Comparison of ENCODE assay signal across 9 mouse cellular contexts in the genomic region with DNA sequence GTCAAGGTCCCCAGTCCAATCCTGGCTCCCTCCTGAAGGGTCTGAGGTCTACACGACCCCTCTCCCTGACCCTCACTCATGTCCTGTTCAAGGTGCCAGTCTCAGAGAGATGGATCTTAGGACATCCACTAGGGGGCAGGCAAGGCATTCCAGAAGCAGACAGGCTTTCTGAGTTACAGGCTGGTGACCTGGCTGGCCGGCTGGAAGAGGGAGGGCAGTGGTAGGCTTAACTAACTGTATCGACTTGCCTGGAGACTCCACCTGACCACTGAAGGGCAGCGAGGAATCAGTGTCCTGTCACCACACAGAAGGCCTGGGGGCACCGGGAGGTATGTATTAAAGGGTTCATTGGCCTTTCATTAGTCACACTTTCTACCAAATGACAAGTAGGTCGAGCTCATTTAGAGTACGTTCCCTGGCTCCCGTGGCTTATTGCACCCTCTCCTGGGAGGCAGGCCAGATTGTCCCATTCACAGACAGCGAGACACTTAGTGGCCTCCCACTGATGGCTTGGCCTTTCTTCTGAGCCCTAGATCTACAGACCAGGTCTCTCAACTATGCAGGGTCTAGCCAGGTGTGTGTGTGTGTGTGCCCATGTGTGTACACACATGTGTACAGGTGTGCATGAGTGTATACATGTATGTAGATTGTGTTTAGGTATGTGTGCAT. TPM values are rescaled to one million over a fixed set of nuclear protein-coding genes. Genes with fewer than 3 reads are reported as not detected.
DNase-seq lines count a peak whose midpoint lies in the region; ATAC-seq and TF ChIP-seq lines count a peak whose summit lies in the region.
"Had no signal": no experiment of that assay in that cellular context is flagged by ENCODE, and none has a peak within 500 bp of the region (broad histone marks: within the 10 kb centered on the region; RNA-seq: fewer than 3 reads in every experiment).

No protein-coding gene starts in this region.

- H3K4me1 ChIP-seq in embryonic facial prominence, embryonic 10.5 days = peaks cover 24% of the 10 kb centered on the region
- H3K4me1 ChIP-seq in kidney, adult 2 months (ENCODE audit: control insufficient read depth, insufficient read depth, low read length) = peaks cover 6% of the 10 kb centered on the region; the same call in 1 of the 2 replicates
- H3K4me1 ChIP-seq in limb, embryonic 11.5 days (ENCODE audit: control insufficient read depth, insufficient read depth, low read length) = peaks cover 5% of the 10 kb centered on the region; the same call in 1 of the 2 replicates

- TF ChIP-seq CTCF in kidney, adult 2 months (conservative IDR thresholded peaks at IDR 0.05; ENCODE audit: insufficient read depth, insufficient read length, low read depth, low read length) = peak; percentile 98

- H3K36me3 ChIP-seq in embryonic facial prominence, embryonic 10.5 days (replicated peaks) = no peaks in the 10 kb centered on the region
- no peaks in the 10 kb centered on the region for H3K36me3 ChIP-seq in kidney, adult 2 months (ENCODE audit: control insufficient read depth, insufficient read depth, low read length)
- H3K36me3 ChIP-seq in limb, embryonic 11.5 days (ENCODE audit: control insufficient read depth, insufficient read depth, low read length) = no peaks in the 10 kb centered on the region
- H3K36me3 ChIP-seq: embryonic facial prominence, embryonic 15.5 days had no signal

- no peak for TF ChIP-seq POLR2A in kidney, adult 2 months (IDR thresholded peaks at IDR 0.05; ENCODE audit: low read depth, low read length)

- H3K9ac ChIP-seq in limb, embryonic 11.5 days (ENCODE audit: low read length) = no peak overlapping the region
- H3K9ac ChIP-seq: embryonic facial prominence, embryonic 15.5 days had no signal

- no peak overlapping the region for H3K4me3 ChIP-seq in embryonic facial prominence, embryonic 10.5 days
- H3K4me3 ChIP-seq in kidney, adult 2 months (ENCODE audit: insufficient read depth, low read depth, low read length) = no peak overlapping the region
- H3K4me3 ChIP-seq in limb, embryonic 11.5 days (ENCODE audit: low read depth, low read length) = no peak overlapping the region
- H3K4me3 ChIP-seq: embryonic facial prominence, embryonic 15.5 days had no signal

- peak; percentile 84 to 86 for DNase-seq in B cell, adult 2 months
- peak; percentile 89 for DNase-seq in adrenal gland, postnatal 10 days
- peak; percentile 82 for DNase-seq in embryonic facial prominence, embryonic 10.5 days (ENCODE audit: low spot score)
- DNase-seq in heart, adult 8-10 months (ENCODE audit: low spot score) = peak; percentile 89
- DNase-seq in kidney, adult 2 months = peak; percentile 88
- DNase-seq in limb, embryonic 11.5 days (ENCODE audit: low spot score) = peak; percentile 88
- peak; percentile 37 to 61 for DNase-seq in spleen, postnatal 14 days (ENCODE audit: low spot score in 2 of 2)

- no peak overlapping the region for H3K27ac ChIP-seq in embryonic facial prominence, embryonic 10.5 days (replicated peaks)
- no peak overlapping the region for H3K27ac ChIP-seq in kidney, adult 2 months (ENCODE audit: insufficient read depth, low read depth, low read length)
- no peak overlapping the region for H3K27ac ChIP-seq in limb, embryonic 11.5 days (replicated peaks; ENCODE audit: low read depth, low read length)
- H3K27ac ChIP-seq: embryonic facial prominence, embryonic 15.5 days had no signal

- WGBS in embryonic facial prominence, embryonic 10.5 days = 24% methylated on average over 9 of the region's 9 CpGs
- WGBS in kidney, adult 2 months = 2% methylated on average over 9 of the region's 9 CpGs
- WGBS in limb, embryonic 11.5 days = 23% methylated on average over 9 of the region's 9 CpGs

- H3K27me3 ChIP-seq in embryonic facial prominence, embryonic 10.5 days (replicated peaks; ENCODE audit: low read depth, poor library complexity, severe bottlenecking) = peaks cover 18% of the 10 kb centered on the region
- no peaks in the 10 kb centered on the region for H3K27me3 ChIP-seq in kidney, adult 2 months (replicated peaks; ENCODE audit: control insufficient read depth, insufficient read depth, low read length)
- no peaks in the 10 kb centered on the region for H3K27me3 ChIP-seq in limb, embryonic 11.5 days (ENCODE audit: control insufficient read depth, insufficient read depth, low read length)

- no peaks in the 10 kb centered on the region for H3K9me3 ChIP-seq in embryonic facial prominence, embryonic 10.5 days
- H3K9me3 ChIP-seq in limb, embryonic 11.5 days (ENCODE audit: control insufficient read depth, low read length) = no peaks in the 10 kb centered on the region
- H3K9me3 ChIP-seq: embryonic facial prominence, embryonic 15.5 days had no signal

- H3K4me2 ChIP-seq in limb, embryonic 11.5 days (ENCODE audit: low read depth, severe bottlenecking) = no peak overlapping the region
- H3K4me2 ChIP-seq: embryonic facial prominence, embryonic 15.5 days had no signal

- no peak; the same call in 1 of the 2 replicates for ATAC-seq in limb, embryonic 11.5 days (ENCODE audit: insufficient number of reproducible peaks, low FRiP score, low TSS enrichment, low read depth)
- ATAC-seq in monocyte, adult 5-6 weeks (replicated peaks; ENCODE audit: insufficient number of reproducible peaks, low FRiP score, low TSS enrichment, poor library complexity, severe bottlenecking) = peak; percentile 68

RNA-seq across cellular contexts. Expression of gene Lrrc32, which starts 7.9 kb away (rescaled TPM):
- total RNA-seq in adrenal gland, postnatal 10 days (2021) = 10 to 100 TPM; 15.2 to 17.3 TPM
- 3.6 and 3.7 TPM in 2 replicates for polyA plus RNA-seq in embryonic facial prominence, embryonic 10.5 days (2016; fragmentation: Nextera tagmentation; extraction: Ambion mirVana)
- 10 to 100 TPM in 3 of 4 experiments, 1 to 10 TPM in 1; 7.7 to 17.3 (median 12.2) TPM for total RNA-seq in heart, adult 8-10 months (2022)
- polyA plus RNA-seq in kidney, adult 2 months (2012; rRNA removed) = 22.1 and 24.7 TPM in 2 replicates
- 2.4 and 3.4 TPM in 2 replicates for polyA plus RNA-seq in limb, embryonic 11.5 days (2014; fragmentation: Nextera tagmentation; extraction: Ambion mirVana)
- total RNA-seq in monocyte, adult 5-6 weeks (2017) = 0.10 TPM in 1 of 3 replicates, not detected in the others

RNA-seq across cellular contexts. Expression of gene Gucy2d, which starts 41.0 kb away (rescaled TPM):
- under 1 TPM in 1 of 2 experiments, not detected in 1; 0.09 TPM for total RNA-seq in adrenal gland, postnatal 10 days (2021)
- not detected in 2 replicates for polyA plus RNA-seq in embryonic facial prominence, embryonic 10.5 days (2016; fragmentation: Nextera tagmentation; extraction: Ambion mirVana)
- under 1 TPM in 3 of 4 experiments, not detected in 1; 0.12 to 0.20 (median 0.16) TPM for total RNA-seq in heart, adult 8-10 months (2022)
- polyA plus RNA-seq in kidney, adult 2 months (2012; rRNA removed) = not detected in 2 replicates
- polyA plus RNA-seq in limb, embryonic 11.5 days (2014; fragmentation: Nextera tagmentation; extraction: Ambion mirVana) = not detected in 2 replicates
- total RNA-seq in monocyte, adult 5-6 weeks (2017) = not detected in 3 replicates
- polyA plus RNA-seq: embryonic facial prominence, embryonic 15.5 days had no signal
